Mouse (Mus musculus) hindbrain, embryonic 12.5 days (tissue): ENCODE data around the gene Nfkbie. TPM values are rescaled to one million over a fixed set of nuclear protein-coding genes. Genes with fewer than 3 reads are reported as not detected.

Experiments
- ATAC-seq: fragments of 200-750 bp; cut with Nextera tagmentation; 2 replicates; pipeline ENCODE4 v1.8.0; 2017; ENCODE audit warnings: moderate TSS enrichment; ENCODE audit not compliant: low FRiP score
- H3K27ac ChIP-seq: fragments of 300-500 bp; sonication (generic); 2 replicates; pipeline ENCODE4 v1.5.1; 2016; ENCODE audit warnings: mild to moderate bottlenecking
- H3K27me3 ChIP-seq: fragments of 300-500 bp; sonication (generic); 2 replicates; pipeline ENCODE4 v1.6.1; 2016; ENCODE audit warnings: mild to moderate bottlenecking
- H3K36me3 ChIP-seq: fragments of 300-500 bp; sonication (generic); 2 replicates; pipeline ENCODE4 v1.6.1; 2016; ENCODE audit warnings: mild to moderate bottlenecking
- H3K4me1 ChIP-seq: fragments of 300-500 bp; sonication (generic); 2 replicates; pipeline ENCODE4 v1.6.1; 2016
- H3K4me2 ChIP-seq: fragments of 300-500 bp; sonication (generic); replicated peaks from 2 replicates; pipeline ENCODE4 v1.6.1; 2016; ENCODE audit warnings: mild to moderate bottlenecking
- H3K4me3 ChIP-seq: fragments of 300-500 bp; sonication (generic); 2 replicates; pipeline ENCODE4 v1.5.1; 2016; ENCODE audit warnings: mild to moderate bottlenecking
- H3K9ac ChIP-seq: fragments of 300-500 bp; sonication (generic); 2 replicates; pipeline ENCODE4 v1.6.1; 2016; ENCODE audit warnings: mild to moderate bottlenecking, moderate library complexity
- H3K9me3 ChIP-seq: fragments of 300-500 bp; sonication (generic); replicated peaks from 2 replicates; pipeline ENCODE4 v1.6.1; 2016; ENCODE audit warnings: mild to moderate bottlenecking
- WGBS: fragments of 180-500 bp; shearing (Covaris S2); methylation state at CpG from one replicate; pipeline ENCODE4 v1.1.7; 2016; 5-methylcytosine and 5-hydroxymethylcytosine counted together
- polyA plus RNA-seq: library from polyadenylated mRNA; unstranded; fragments of >200 nt; fragmentation: Nextera tagmentation; extraction: Ambion mirVana; gene quantifications from 2 replicates; pipeline ENCODE4 v1.2.1, GENCODE M21; 2016

Nfkbie gene
- polyA plus RNA-seq, 1 experiment from 2014 or later, result 7.7 TPM

GRCm38 (mm10) chr17:45578242-45578641 lies 22.7 kb downstream of the Nfkbie start:
- H3K4me2 ChIP-seq, result no peak overlapping the region
- 86% methylated on average over 5 of the region's 5 CpGs for WGBS
- no peak overlapping the region for H3K27ac ChIP-seq
- no peak overlapping the region for H3K4me3 ChIP-seq
- H3K36me3 ChIP-seq, result no peaks in the 10 kb centered on the region
- no peak for ATAC-seq
- no peak overlapping the region for H3K9ac ChIP-seq
- no peaks in the 10 kb centered on the region for H3K27me3 ChIP-seq
- H3K9me3 ChIP-seq, result no peaks in the 10 kb centered on the region
- H3K4me1 ChIP-seq, result peaks cover 16% of the 10 kb centered on the region

GRCm38 (mm10) chr17:45578843-45579242 lies 23.3 kb downstream of the Nfkbie start:
- Histone ChIP-seq H3K36me3 (no peaks in the 10 kb centered on the region), H3K27ac (no peak overlapping the region), H3K9me3 (no peaks in the 10 kb centered on the region), H3K4me3 (no peak overlapping the region), H3K4me1 (peaks cover 16% of the 10 kb centered on the region), H3K27me3 (no peaks in the 10 kb centered on the region), H3K9ac (no peak overlapping the region), H3K4me2 (no peak overlapping the region)
- WGBS, result 78% methylated on average over 7 of the region's 7 CpGs
- ATAC-seq, result no peak

- no peak overlapping the region for H3K4me2 ChIP-seq
- no peaks in the 10 kb centered on the region for H3K36me3 ChIP-seq
- peaks cover 17% of the 10 kb centered on the region for H3K4me1 ChIP-seq
- no peaks in the 10 kb centered on the region for H3K27me3 ChIP-seq
- no peak for ATAC-seq
- H3K9me3 ChIP-seq, result no peaks in the 10 kb centered on the region
- H3K4me3 ChIP-seq, result no peak overlapping the region
- 87% methylated on average over 4 of the region's 4 CpGs for WGBS
- H3K9ac ChIP-seq, result no peak overlapping the region
- no peak overlapping the region for H3K27ac ChIP-seq
Observed at GRCm38 (mm10) chr17:45579554-45579953, 24.1 kb downstream of the Nfkbie start.

- WGBS, result 45% methylated on average over 12 of the region's 12 CpGs
- Histone ChIP-seq H3K36me3 (no peaks in the 10 kb centered on the region), H3K4me1 (peaks cover 24% of the 10 kb centered on the region), H3K27me3 (no peaks in the 10 kb centered on the region), H3K9me3 (no peaks in the 10 kb centered on the region), H3K4me2 (0 out of 2 replicates have a peak overlapping the region, but pooled peaks have one; percentile 4), H3K9ac (no peak overlapping the region), H3K27ac (0 out of 2 replicates have a peak overlapping the region, but pooled peaks have one; percentile 40), H3K4me3 (no peak overlapping the region)
- ATAC-seq, result no peak
Observed at GRCm38 (mm10) chr17:45580958-45581477, 25.5 kb downstream of the Nfkbie start.

GRCm38 (mm10) chr17:45581567-45581983 lies 26.1 kb downstream of the Nfkbie start:
- 27% methylated on average over 2 of the region's 2 CpGs for WGBS
- Histone ChIP-seq H3K9ac (no peak overlapping the region), H3K4me3 (no peak overlapping the region), H3K27me3 (no peaks in the 10 kb centered on the region), H3K27ac (no peak overlapping the region), H3K4me1 (peaks cover 26% of the 10 kb centered on the region), H3K36me3 (0 out of 2 replicates have a peak, but pooled peaks cover 5% of the 10 kb centered on the region), H3K9me3 (no peaks in the 10 kb centered on the region), H3K4me2 (no peak overlapping the region)
- ATAC-seq, result peak; percentile 36; the same call in 1 of the 2 replicates

- Histone ChIP-seq H3K4me2 (no peak overlapping the region), H3K9me3 (no peaks in the 10 kb centered on the region), H3K9ac (no peak overlapping the region), H3K27ac (no peak overlapping the region), H3K27me3 (no peaks in the 10 kb centered on the region), H3K36me3 (0 out of 2 replicates have a peak, but pooled peaks cover 11% of the 10 kb centered on the region), H3K4me3 (no peak overlapping the region), H3K4me1 (peaks cover 26% of the 10 kb centered on the region)
- WGBS, result 92% methylated on average over 6 of the region's 6 CpGs
- no peak for ATAC-seq
Observed at GRCm38 (mm10) chr17:45582188-45582587, 26.7 kb downstream of the Nfkbie start.

GRCm38 (mm10) chr17:45582715-45583355 lies 27.3 kb downstream of the Nfkbie start:
- H3K36me3 ChIP-seq, result 0 out of 2 replicates have a peak, but pooled peaks cover 11% of the 10 kb centered on the region

GRCm38 (mm10) chr17:45584096-45584896 lies 28.8 kb downstream of the Nfkbie start:
- Histone ChIP-seq H3K4me1 (peaks cover 26% of the 10 kb centered on the region), H3K9me3 (no peaks in the 10 kb centered on the region), H3K27ac (peak overlapping the region; percentile 35), H3K9ac (peak overlapping the region; percentile 35), H3K36me3 (0 out of 2 replicates have a peak, but pooled peaks cover 11% of the 10 kb centered on the region), H3K27me3 (no peaks in the 10 kb centered on the region), H3K4me3 (no peak overlapping the region), H3K4me2 (no peak overlapping the region)
- 33% methylated on average over 12 of the region's 12 CpGs for WGBS
- ATAC-seq, result peak; percentile 26

More at GRCm38 (mm10) chr17:45582715-45583355, 27.3 kb downstream of the Nfkbie start:
- peaks cover 26% of the 10 kb centered on the region for H3K4me1 ChIP-seq
- H3K27ac ChIP-seq, result no peak overlapping the region
- H3K27me3 ChIP-seq, result no peaks in the 10 kb centered on the region
- H3K4me3 ChIP-seq, result no peak overlapping the region
- no peak overlapping the region for H3K4me2 ChIP-seq
- no peaks in the 10 kb centered on the region for H3K9me3 ChIP-seq
- H3K9ac ChIP-seq, result no peak overlapping the region
- WGBS, result 72% methylated on average over 6 of the region's 6 CpGs
- no peak for ATAC-seq

- Histone ChIP-seq H3K4me1 (peaks cover 26% of the 10 kb centered on the region), H3K4me2 (0 out of 2 replicates have a peak overlapping the region, but pooled peaks have one; percentile 8), H3K27me3 (no peaks in the 10 kb centered on the region), H3K27ac (peak overlapping the region; percentile 35), H3K4me3 (no peak overlapping the region), H3K36me3 (0 out of 2 replicates have a peak, but pooled peaks cover 11% of the 10 kb centered on the region), H3K9me3 (no peaks in the 10 kb centered on the region), H3K9ac (peak overlapping the region; percentile 23; the same call in 1 of the 2 replicates)
- 16% methylated on average over 14 of the region's 14 CpGs for WGBS
- peak; percentile 49 for ATAC-seq
Observed at GRCm38 (mm10) chr17:45584939-45585678, 29.6 kb downstream of the Nfkbie start.

GRCm38 (mm10) chr17:45585725-45586448 lies 30.4 kb downstream of the Nfkbie start:
- Histone ChIP-seq H3K4me1 (peaks cover 26% of the 10 kb centered on the region), H3K9me3 (no peaks in the 10 kb centered on the region), H3K27ac (peak overlapping the region; percentile 35), H3K36me3 (0 out of 2 replicates have a peak, but pooled peaks cover 11% of the 10 kb centered on the region), H3K9ac (no peak overlapping the region), H3K27me3 (no peaks in the 10 kb centered on the region), H3K4me2 (0 out of 2 replicates have a peak overlapping the region, but pooled peaks have one; percentile 8), H3K4me3 (no peak overlapping the region)
- no peak for ATAC-seq
- WGBS, result 66% methylated on average over 23 of the region's 23 CpGs

GRCm38 (mm10) chr17:45586449-45586837 lies 30.9 kb downstream of the Nfkbie start:
- Histone ChIP-seq H3K27me3 (no peaks in the 10 kb centered on the region), H3K9ac (no peak overlapping the region), H3K4me3 (no peak overlapping the region), H3K9me3 (no peaks in the 10 kb centered on the region), H3K36me3 (0 out of 2 replicates have a peak, but pooled peaks cover 11% of the 10 kb centered on the region), H3K27ac (no peak overlapping the region), H3K4me1 (peaks cover 23% of the 10 kb centered on the region), H3K4me2 (no peak overlapping the region)
- ATAC-seq, result no peak
- 98% methylated on average over 3 of the region's 3 CpGs for WGBS
